Mouse (Mus musculus) spleen, adult 2 months (tissue): ENCODE data around the gene Idh3b.

ENCODE experiments used
- CTCF ChIP-seq: fragments of 200-500 bp; IDR thresholded peaks from 2 replicates; pipeline ENCODE4 v1.5.1; 2011; ENCODE audit warnings: mild to moderate bottlenecking, inconsistent platforms; ENCODE audit not compliant: insufficient read depth, insufficient read length, insufficient replicate concordance; ENCODE audit errors: extremely low read depth
- POLR2A ChIP-seq: fragments of 200-500 bp; IDR thresholded peaks from 2 replicates; pipeline ENCODE4 v1.6.1; 2011; ENCODE audit warnings: low read depth, low read length, inconsistent platforms

DNA sequence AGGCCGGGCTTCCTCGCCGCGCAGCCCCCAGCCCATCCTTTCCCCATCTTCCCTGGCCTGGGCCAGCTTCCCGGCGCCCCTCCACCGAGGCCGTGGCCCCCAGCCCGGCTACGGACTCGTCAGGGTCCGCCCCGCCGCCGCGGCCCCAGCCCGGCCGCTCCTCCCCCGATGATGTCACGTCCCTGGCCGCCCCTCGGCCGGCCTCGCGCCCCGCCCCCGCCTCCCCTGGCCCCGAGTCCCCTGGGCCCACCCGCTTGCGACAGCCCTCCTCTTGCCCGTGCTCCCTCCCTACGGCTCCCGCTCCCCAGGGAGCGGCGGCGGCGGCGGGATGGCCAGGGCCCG is 10.6 kb upstream of the Idh3b start, which contains the start of gene Ebf4:
- no peak for TF ChIP-seq CTCF
- no peak for TF ChIP-seq POLR2A
